Mouse (Mus musculus) forebrain, embryonic 14.5 days (tissue): Measurements from ENCODE around the gene Blm. TPM values are rescaled to one million over a fixed set of nuclear protein-coding genes. Genes with fewer than 3 reads are reported as not detected.

ENCODE experiments used
- polyA plus RNA-seq: library from polyadenylated mRNA; unstranded; fragments of >200 nt; fragmentation: Nextera tagmentation; extraction: Ambion mirVana; gene quantifications from 2 replicates; pipeline ENCODE4 v1.2.1, GENCODE M21; 2014

Gene Blm
- polyA plus RNA-seq, 1 experiment from 2014 or later = 11.3 TPM

Other genes starting within 250 kb of the Blm start
- gene Prc1, start 240.7 kb downstream of the Blm start, polyA plus RNA-seq = 102 and 125 TPM in 2 replicates
- 7.0 and 11.4 TPM in 2 replicates for gene Rccd1, start 210.7 kb downstream of the Blm start, polyA plus RNA-seq
- gene Unc45a, start 194.1 kb downstream of the Blm start, polyA plus RNA-seq = 29.6 and 36.4 TPM in 2 replicates
- gene Hddc3, start 192.0 kb downstream of the Blm start, polyA plus RNA-seq = 27.2 and 30.7 TPM in 2 replicates
- 7.6 and 10.5 TPM in 2 replicates for gene Man2a2, start 163.7 kb downstream of the Blm start, polyA plus RNA-seq
- 2.4 and 3.5 TPM in 2 replicates for gene Fes, start 147.2 kb downstream of the Blm start, polyA plus RNA-seq
- 3.9 and 4.1 TPM in 2 replicates for gene Furin, start 129.7 kb downstream of the Blm start, polyA plus RNA-seq
- gene Crtc3, start 153.8 kb upstream of the Blm start, polyA plus RNA-seq = 7.9 and 10.6 TPM in 2 replicates